Mouse (Mus musculus): ENCODE results near the gene Rhobtb1. TPM values are rescaled to one million over a fixed set of nuclear protein-coding genes. Genes with fewer than 3 reads are reported as not detected.

Gene Rhobtb1
- 4.6 and 4.7 TPM in 2 replicates for polyA plus RNA-seq (2012; rRNA removed)

DNA sequence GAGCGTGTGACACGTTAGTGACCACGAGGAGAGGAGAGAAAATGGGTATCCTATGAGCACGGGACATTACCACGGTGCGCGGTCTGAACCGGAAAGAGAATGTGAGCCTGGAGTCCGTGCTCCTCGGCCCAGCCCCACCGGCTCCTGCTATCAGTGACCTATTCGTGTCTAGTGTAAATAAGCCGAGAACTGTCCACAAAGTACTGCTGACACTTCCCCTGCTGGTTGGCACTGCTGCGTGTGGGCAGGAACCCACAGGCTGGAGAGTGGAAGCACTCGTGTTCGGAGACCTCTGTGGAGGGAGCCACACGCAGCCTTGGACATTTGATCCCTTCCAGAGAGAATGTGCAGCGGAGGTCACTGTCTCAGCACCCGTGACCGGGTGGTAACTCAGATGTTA, at the start of gene Rhobtb1:
TSS of gene Rhobtb1 (plus strand) at position 390 of the 400 bp plus-strand sequence.
- Histone ChIP-seq H3K4me1 (ENCODE audit: control insufficient read depth, insufficient read depth, low read length) (peaks cover 2% of the 10 kb centered on the region; the same call in 1 of the 2 replicates), H3K4me3 (ENCODE audit: insufficient read depth, low read length) (no peak within 1 kb of the TSS), H3K27ac (ENCODE audit: insufficient read depth, low read length) (no peak within 1 kb of the TSS)
- TF ChIP-seq POLR2A (IDR thresholded peaks at IDR 0.05; ENCODE audit: extremely low read depth, insufficient read depth, low read length): no peak
- TF ChIP-seq CTCF (IDR thresholded peaks at IDR 0.05; ENCODE audit: extremely low read depth, insufficient read depth, low read length): no peak

GRCm38 (mm10) chr10:69101988-69102387, 49.2 kb upstream of the Rhobtb1 start:
- no peak overlapping the region for H3K27ac ChIP-seq (ENCODE audit: insufficient read depth, low read length)
- no peak for TF ChIP-seq POLR2A (IDR thresholded peaks at IDR 0.05; ENCODE audit: extremely low read depth, insufficient read depth, low read length)
- peak; percentile 48 for TF ChIP-seq CTCF (IDR thresholded peaks at IDR 0.05; ENCODE audit: extremely low read depth, insufficient read depth, low read length)
- no peaks in the 10 kb centered on the region; the same call in 1 of the 2 replicates for H3K4me1 ChIP-seq (ENCODE audit: control insufficient read depth, insufficient read depth, low read length)
- no peak overlapping the region for H3K4me3 ChIP-seq (ENCODE audit: insufficient read depth, low read length)

- TF ChIP-seq POLR2A (IDR thresholded peaks at IDR 0.05; ENCODE audit: extremely low read depth, insufficient read depth, low read length): no peak
- no peak for TF ChIP-seq CTCF (IDR thresholded peaks at IDR 0.05; ENCODE audit: extremely low read depth, insufficient read depth, low read length)
- no peaks in the 10 kb centered on the region; the same call in 1 of the 2 replicates for H3K4me1 ChIP-seq (ENCODE audit: control insufficient read depth, insufficient read depth, low read length)
Observed at GRCm38 (mm10) chr10:69104143-69104882, 46.9 kb upstream of the Rhobtb1 start.

GRCm38 (mm10) chr10:69104883-69105225, 46.4 kb upstream of the Rhobtb1 start:
- Histone ChIP-seq H3K27ac (ENCODE audit: insufficient read depth, low read length) (no peak overlapping the region), H3K4me1 (ENCODE audit: control insufficient read depth, insufficient read depth, low read length) (no peaks in the 10 kb centered on the region), H3K4me3 (ENCODE audit: insufficient read depth, low read length) (no peak overlapping the region)
- TF ChIP-seq POLR2A (IDR thresholded peaks at IDR 0.05; ENCODE audit: extremely low read depth, insufficient read depth, low read length) (no peak), CTCF (IDR thresholded peaks at IDR 0.05; ENCODE audit: extremely low read depth, insufficient read depth, low read length) (no peak)

More at GRCm38 (mm10) chr10:69104143-69104882, 46.9 kb upstream of the Rhobtb1 start:
- no peak overlapping the region for H3K27ac ChIP-seq (ENCODE audit: insufficient read depth, low read length)
- no peak overlapping the region for H3K4me3 ChIP-seq (ENCODE audit: insufficient read depth, low read length)

GRCm38 (mm10) chr10:69106796-69107195, 44.4 kb upstream of the Rhobtb1 start:
- Histone ChIP-seq H3K4me3 (ENCODE audit: insufficient read depth, low read length) (no peak overlapping the region), H3K4me1 (ENCODE audit: control insufficient read depth, insufficient read depth, low read length) (no peaks in the 10 kb centered on the region), H3K27ac (ENCODE audit: insufficient read depth, low read length) (no peak overlapping the region)
- TF ChIP-seq CTCF (IDR thresholded peaks at IDR 0.05; ENCODE audit: extremely low read depth, insufficient read depth, low read length) (no peak), POLR2A (IDR thresholded peaks at IDR 0.05; ENCODE audit: extremely low read depth, insufficient read depth, low read length) (no peak)

- Histone ChIP-seq H3K4me1 (ENCODE audit: control insufficient read depth, insufficient read depth, low read length) (no peaks in the 10 kb centered on the region), H3K4me3 (ENCODE audit: insufficient read depth, low read length) (no peak overlapping the region), H3K27ac (ENCODE audit: insufficient read depth, low read length) (no peak overlapping the region)
- TF ChIP-seq CTCF (IDR thresholded peaks at IDR 0.05; ENCODE audit: extremely low read depth, insufficient read depth, low read length) (no peak), POLR2A (IDR thresholded peaks at IDR 0.05; ENCODE audit: extremely low read depth, insufficient read depth, low read length) (no peak)
Observed at GRCm38 (mm10) chr10:69107253-69107652, 44.0 kb upstream of the Rhobtb1 start.

GRCm38 (mm10) chr10:69114384-69114783, 36.9 kb upstream of the Rhobtb1 start:
- TF ChIP-seq POLR2A (IDR thresholded peaks at IDR 0.05; ENCODE audit: extremely low read depth, insufficient read depth, low read length) (no peak), CTCF (IDR thresholded peaks at IDR 0.05; ENCODE audit: extremely low read depth, insufficient read depth, low read length) (0 out of 2 replicates have a peak, but pooled peaks have one; percentile 24)

DNA sequence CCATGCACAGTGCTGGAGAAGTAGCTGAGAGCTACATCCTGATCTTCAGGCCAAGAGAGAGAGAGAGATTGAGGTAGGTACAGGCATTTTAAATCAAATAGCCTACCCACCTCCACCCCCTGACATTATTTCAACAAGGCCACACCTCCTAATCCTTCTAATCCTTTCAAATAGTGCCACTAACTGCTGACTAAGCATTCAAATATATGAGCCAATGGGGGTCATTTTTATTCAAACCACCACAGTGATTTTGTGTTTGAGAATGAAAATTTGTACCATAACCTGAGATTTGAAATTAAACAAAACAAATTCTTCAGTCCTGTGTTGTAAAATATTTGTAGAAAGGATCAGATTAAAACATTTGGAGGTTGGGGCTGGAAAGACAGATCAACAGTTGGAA, 33.2 kb upstream of the Rhobtb1 start:
- Histone ChIP-seq H3K4me3 (ENCODE audit: insufficient read depth, low read length) (no peak overlapping the region), H3K27ac (ENCODE audit: insufficient read depth, low read length) (no peak overlapping the region), H3K4me1 (ENCODE audit: control insufficient read depth, insufficient read depth, low read length) (no peaks in the 10 kb centered on the region; the same call in 1 of the 2 replicates)
- TF ChIP-seq CTCF (IDR thresholded peaks at IDR 0.05; ENCODE audit: extremely low read depth, insufficient read depth, low read length) (no peak), POLR2A (IDR thresholded peaks at IDR 0.05; ENCODE audit: extremely low read depth, insufficient read depth, low read length) (no peak)

More at GRCm38 (mm10) chr10:69114384-69114783, 36.9 kb upstream of the Rhobtb1 start:
- no peak overlapping the region for H3K27ac ChIP-seq (ENCODE audit: insufficient read depth, low read length)
- no peaks in the 10 kb centered on the region; the same call in 1 of the 2 replicates for H3K4me1 ChIP-seq (ENCODE audit: control insufficient read depth, insufficient read depth, low read length)
- H3K4me3 ChIP-seq (ENCODE audit: insufficient read depth, low read length): no peak overlapping the region

DNA sequence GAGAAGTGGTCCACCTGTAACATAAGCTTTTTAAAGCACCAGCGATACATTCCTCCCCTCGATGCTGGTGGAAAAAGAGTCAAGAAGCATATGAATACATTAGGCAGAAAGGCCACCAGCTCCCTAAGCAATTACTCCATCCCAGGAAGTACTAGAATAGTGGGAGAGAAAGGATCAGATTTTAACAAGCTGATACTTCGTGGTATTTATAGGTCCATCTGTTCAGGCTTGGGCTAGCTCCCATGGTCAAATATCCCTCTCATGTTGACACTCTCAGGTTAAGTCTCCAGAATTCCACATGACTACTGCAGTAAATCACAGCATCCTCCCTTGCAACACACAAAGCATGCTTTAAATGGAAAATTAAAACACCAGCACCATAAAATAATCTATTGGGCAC, 32.3 kb upstream of the Rhobtb1 start:
- TF ChIP-seq CTCF (IDR thresholded peaks at IDR 0.05; ENCODE audit: extremely low read depth, insufficient read depth, low read length) (no peak), POLR2A (IDR thresholded peaks at IDR 0.05; ENCODE audit: extremely low read depth, insufficient read depth, low read length) (no peak)
- no peak overlapping the region for H3K27ac ChIP-seq (ENCODE audit: insufficient read depth, low read length)
- no peak overlapping the region for H3K4me3 ChIP-seq (ENCODE audit: insufficient read depth, low read length)
- no peaks in the 10 kb centered on the region; the same call in 1 of the 2 replicates for H3K4me1 ChIP-seq (ENCODE audit: control insufficient read depth, insufficient read depth, low read length)

GRCm38 (mm10) chr10:69119456-69119855, 31.8 kb upstream of the Rhobtb1 start:
- Histone ChIP-seq H3K4me3 (ENCODE audit: insufficient read depth, low read length) (no peak overlapping the region), H3K27ac (ENCODE audit: insufficient read depth, low read length) (no peak overlapping the region), H3K4me1 (ENCODE audit: control insufficient read depth, insufficient read depth, low read length) (no peaks in the 10 kb centered on the region; the same call in 1 of the 2 replicates)
- TF ChIP-seq POLR2A (IDR thresholded peaks at IDR 0.05; ENCODE audit: extremely low read depth, insufficient read depth, low read length) (no peak), CTCF (IDR thresholded peaks at IDR 0.05; ENCODE audit: extremely low read depth, insufficient read depth, low read length) (no peak)

All from cortical plate, adult 2 months (tissue).